Mouse (Mus musculus) heart, embryonic 11.5 days (tissue): ENCODE measurements around the gene Epb41l1. TPM values are rescaled to one million over a fixed set of nuclear protein-coding genes. Genes with fewer than 3 reads are reported as not detected.
"Not testable (repeated sequence)": the region's sequence is repeated elsewhere in the genome, so short reads cannot be mapped to it uniquely, and the experiment has no call there.

Experiments used
- ATAC-seq: fragments of 200-750 bp; cut with Nextera tagmentation; replicated peaks from 2 replicates; pipeline ENCODE4 v1.8.0; 2017; ENCODE audit warnings: moderate library complexity; ENCODE audit not compliant: insufficient number of reproducible peaks, low FRiP score, low TSS enrichment
- H3K27ac ChIP-seq: fragments of 300-500 bp; sonication (generic); 2 replicates; pipeline ENCODE4 v1.5.1; 2014; ENCODE audit warnings: mild to moderate bottlenecking, low read depth, low read length
- H3K27me3 ChIP-seq: fragments of 300-500 bp; sonication (generic); 2 replicates; pipeline ENCODE4 v1.6.1; 2014; ENCODE audit warnings: mild to moderate bottlenecking, low read length, mixed read lengths; ENCODE audit not compliant: control insufficient read depth, insufficient read depth
- H3K36me3 ChIP-seq: fragments of 300-500 bp; sonication (generic); 2 replicates; pipeline ENCODE4 v1.6.1; 2014; ENCODE audit warnings: mild to moderate bottlenecking, low read length, moderate library complexity, mixed read lengths; ENCODE audit not compliant: control insufficient read depth, insufficient read depth
- H3K4me1 ChIP-seq: fragments of 300-500 bp; sonication (generic); 2 replicates; pipeline ENCODE4 v1.6.1; 2014; ENCODE audit warnings: low read length; ENCODE audit not compliant: control insufficient read depth, insufficient read depth
- H3K4me2 ChIP-seq: fragments of 300-500 bp; sonication (generic); 2 replicates; pipeline ENCODE4 v1.6.1; 2014; ENCODE audit warnings: mild to moderate bottlenecking, moderate library complexity
- H3K4me3 ChIP-seq: fragments of 300-500 bp; sonication (generic); 2 replicates; pipeline ENCODE4 v1.5.1; 2014; ENCODE audit warnings: low read depth, low read length
- H3K9ac ChIP-seq: fragments of 300-500 bp; sonication (generic); 2 replicates; pipeline ENCODE4 v1.6.1; 2014; ENCODE audit warnings: mild to moderate bottlenecking, low read depth, low read length, moderate library complexity
- H3K9me3 ChIP-seq: fragments of 300-500 bp; sonication (generic); replicated peaks from 2 replicates; pipeline ENCODE4 v1.6.1; 2016; ENCODE audit warnings: low read length; ENCODE audit not compliant: control insufficient read depth
- WGBS: fragments of 180-500 bp; shearing (Covaris S2); extraction: QIAGEN DNeasy Blood & Tissue Kit; methylation state at CpG from one replicate; pipeline ENCODE4 v1.1.7; 2014; ENCODE audit not compliant: insufficient replicate concordance; 5-methylcytosine and 5-hydroxymethylcytosine counted together
- polyA plus RNA-seq: library from polyadenylated mRNA; unstranded; fragments of >200 nt; fragmentation: Nextera tagmentation; extraction: Ambion mirVana; gene quantifications from 2 replicates; pipeline ENCODE4 v1.2.1, GENCODE M21; 2014

Epb41l1 gene
- polyA plus RNA-seq, 1 experiment from 2014 or later: 1.6 TPM

DNA sequence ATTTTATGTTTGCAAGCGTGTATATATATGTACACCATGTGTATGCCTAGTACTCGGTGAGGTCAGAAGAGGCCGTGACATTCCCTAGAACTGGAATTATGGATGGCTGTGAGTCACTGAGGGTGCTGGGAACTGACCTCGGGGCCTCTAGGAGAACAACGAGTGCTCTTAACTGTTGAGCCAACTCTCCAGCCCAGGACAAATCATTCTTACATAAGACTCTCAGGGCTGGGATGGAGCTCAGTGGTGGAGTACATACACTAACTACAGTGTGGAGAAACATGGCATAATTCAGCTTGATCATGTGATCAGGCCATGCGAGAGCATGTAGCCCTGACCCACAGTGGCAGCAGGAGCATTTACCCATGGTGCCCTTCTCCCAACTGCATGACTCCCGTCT is 22.7 kb upstream of the Epb41l1 start:
- Histone ChIP-seq H3K9ac (no peak overlapping the region), H3K4me3 (no peak overlapping the region), H3K4me1 (peaks cover 12% of the 10 kb centered on the region), H3K27ac (no peak overlapping the region), H3K4me2 (no peak overlapping the region), H3K27me3 (peaks cover 2% of the 10 kb centered on the region; the same call in 1 of the 2 replicates), H3K9me3 (no peaks in the 10 kb centered on the region), H3K36me3 (no peaks in the 10 kb centered on the region)
- ATAC-seq: no peak
- WGBS: 88% methylated on average over 7 of the region's 7 CpGs

DNA sequence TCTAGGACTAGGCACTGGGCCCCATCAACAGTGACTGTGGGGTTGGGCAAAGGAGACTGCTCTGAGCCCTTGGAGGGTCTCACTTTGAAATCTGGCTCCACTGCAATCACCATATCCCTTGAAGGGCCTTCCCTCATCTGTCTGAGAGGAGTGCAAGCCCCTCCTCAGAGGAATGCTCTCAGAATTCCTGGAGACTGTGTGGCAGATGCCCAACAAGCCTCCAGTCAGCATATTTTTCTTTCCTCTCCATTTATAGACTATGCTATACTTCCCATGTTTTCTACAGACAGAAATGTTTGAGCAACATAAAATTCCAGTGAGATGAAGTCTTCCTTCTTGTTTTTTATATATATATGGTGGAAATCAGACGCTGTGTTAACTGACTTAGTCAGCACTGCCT is 21.2 kb upstream of the Epb41l1 start:
- Histone ChIP-seq H3K4me3 (no peak overlapping the region), H3K27ac (no peak overlapping the region), H3K9me3 (no peaks in the 10 kb centered on the region), H3K4me2 (no peak overlapping the region), H3K36me3 (no peaks in the 10 kb centered on the region), H3K9ac (no peak overlapping the region), H3K27me3 (peaks cover 2% of the 10 kb centered on the region; the same call in 1 of the 2 replicates), H3K4me1 (peaks cover 12% of the 10 kb centered on the region)
- ATAC-seq: no peak
- 56% methylated on average over 1 of the region's 1 CpGs for WGBS

DNA sequence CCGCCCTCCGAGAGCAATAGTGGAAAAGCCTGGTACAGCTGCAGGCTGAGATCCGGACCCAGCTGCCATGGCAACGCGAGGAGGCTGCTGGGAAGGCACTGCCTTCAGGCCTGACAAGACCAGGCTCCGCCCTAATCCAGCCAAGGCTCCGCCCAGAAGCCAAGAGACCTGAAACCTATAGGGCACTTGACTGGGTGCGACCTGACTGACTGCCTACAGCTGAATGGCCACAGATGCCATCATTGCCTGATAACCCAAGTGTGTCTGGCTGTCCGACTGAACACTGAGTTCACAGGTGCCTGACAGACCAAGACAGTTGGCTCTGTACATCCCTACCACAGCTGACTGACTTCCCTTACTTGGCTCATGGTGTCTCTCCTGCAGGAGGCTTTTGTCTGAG is 19.4 kb upstream of the Epb41l1 start:
- no peaks in the 10 kb centered on the region for H3K36me3 ChIP-seq
- 4% methylated on average over 9 of the region's 9 CpGs for WGBS
- no peaks in the 10 kb centered on the region for H3K9me3 ChIP-seq
- peaks cover 7% of the 10 kb centered on the region for H3K4me1 ChIP-seq
- no peak overlapping the region for H3K4me3 ChIP-seq
- 0 out of 2 replicates have a peak, but pooled peaks have one; percentile 31 for ATAC-seq
- peak overlapping the region; percentile 50 for H3K4me2 ChIP-seq
- H3K27me3 ChIP-seq: peaks cover 2% of the 10 kb centered on the region; the same call in 1 of the 2 replicates
- peak overlapping the region; percentile 34; the same call in 1 of the 2 replicates for H3K9ac ChIP-seq
- H3K27ac ChIP-seq: no peak overlapping the region

DNA sequence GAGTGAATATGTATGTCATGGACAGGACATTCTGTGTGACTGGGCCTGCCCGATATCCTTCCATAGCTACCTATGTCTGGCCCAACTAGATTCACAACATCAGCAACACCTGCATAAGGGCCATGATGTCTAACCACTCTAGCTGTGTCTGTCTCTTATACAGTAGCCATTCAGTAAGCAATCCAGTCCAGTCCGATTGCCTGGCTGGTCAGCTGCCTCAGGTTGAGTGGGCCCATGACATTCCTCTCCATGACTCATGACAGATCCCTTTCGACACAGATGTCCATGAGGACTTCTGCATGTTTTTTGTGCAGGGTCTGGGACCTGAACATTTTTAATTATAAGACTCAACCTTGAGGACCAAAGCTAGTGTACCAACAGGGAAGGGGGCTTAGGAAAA is 18.7 kb upstream of the Epb41l1 start:
- peaks cover 2% of the 10 kb centered on the region; the same call in 1 of the 2 replicates for H3K27me3 ChIP-seq
- H3K9me3 ChIP-seq: no peaks in the 10 kb centered on the region
- H3K4me1 ChIP-seq: peaks cover 7% of the 10 kb centered on the region
- no peak for ATAC-seq
- H3K4me3 ChIP-seq: no peak overlapping the region
- H3K9ac ChIP-seq: no peak overlapping the region
- no peaks in the 10 kb centered on the region for H3K36me3 ChIP-seq
- H3K27ac ChIP-seq: no peak overlapping the region
- 86% methylated on average over 3 of the region's 3 CpGs for WGBS
- no peak overlapping the region for H3K4me2 ChIP-seq

DNA sequence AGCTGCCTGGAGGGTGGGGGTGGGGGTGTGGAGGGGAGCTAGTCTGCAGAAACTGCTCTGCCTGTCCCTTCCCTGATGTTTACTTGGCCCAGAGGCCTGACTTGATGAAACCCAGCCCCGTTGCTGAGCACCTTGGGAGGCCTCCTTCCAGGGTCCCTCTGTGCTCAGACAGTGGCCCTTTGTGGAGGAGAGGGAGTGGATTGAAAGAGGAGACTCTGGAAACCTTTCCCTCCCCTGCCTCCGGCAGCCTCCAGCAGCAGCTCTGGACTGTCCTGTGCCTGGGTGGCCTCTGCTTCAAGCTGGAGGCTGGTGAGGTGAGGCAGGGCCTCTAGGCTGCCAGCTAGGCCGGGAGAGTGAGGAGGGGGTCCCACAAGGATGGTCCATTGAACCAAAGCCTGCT is 13.7 kb upstream of the Epb41l1 start:
- Histone ChIP-seq H3K27me3 (no peaks in the 10 kb centered on the region), H3K4me3 (no peak overlapping the region), H3K9me3 (no peaks in the 10 kb centered on the region), H3K4me2 (no peak overlapping the region), H3K4me1 (no peaks in the 10 kb centered on the region), H3K27ac (no peak overlapping the region), H3K36me3 (no peaks in the 10 kb centered on the region), H3K9ac (no peak overlapping the region)
- no peak for ATAC-seq
- WGBS: 24% methylated on average over 3 of the region's 3 CpGs

DNA sequence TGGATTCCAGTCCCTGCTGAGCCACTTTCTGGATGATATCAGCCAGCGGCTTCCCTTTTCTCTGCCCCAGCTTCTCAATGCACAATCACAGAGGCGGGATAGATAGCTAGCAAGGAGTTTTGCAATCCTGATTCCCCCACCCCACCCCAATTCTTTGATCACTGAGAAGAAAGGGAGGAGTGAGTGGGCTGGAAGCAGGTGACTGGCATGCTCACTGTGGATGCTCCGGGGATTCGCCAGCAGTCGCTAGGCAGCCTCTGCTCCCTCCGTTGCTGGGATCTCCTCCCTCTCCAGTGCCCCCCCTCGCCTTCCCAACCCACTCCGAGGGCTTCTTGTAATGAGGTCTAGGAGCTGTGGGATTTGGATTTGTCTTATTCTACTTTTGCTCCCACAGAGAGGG is 12.5 kb upstream of the Epb41l1 start:
- Histone ChIP-seq H3K36me3 (no peaks in the 10 kb centered on the region), H3K27me3 (no peaks in the 10 kb centered on the region), H3K9me3 (no peaks in the 10 kb centered on the region), H3K4me2 (no peak overlapping the region), H3K9ac (no peak overlapping the region), H3K4me3 (no peak overlapping the region), H3K4me1 (no peaks in the 10 kb centered on the region), H3K27ac (no peak overlapping the region)
- WGBS: 47% methylated on average over 8 of the region's 8 CpGs
- ATAC-seq: no peak

DNA sequence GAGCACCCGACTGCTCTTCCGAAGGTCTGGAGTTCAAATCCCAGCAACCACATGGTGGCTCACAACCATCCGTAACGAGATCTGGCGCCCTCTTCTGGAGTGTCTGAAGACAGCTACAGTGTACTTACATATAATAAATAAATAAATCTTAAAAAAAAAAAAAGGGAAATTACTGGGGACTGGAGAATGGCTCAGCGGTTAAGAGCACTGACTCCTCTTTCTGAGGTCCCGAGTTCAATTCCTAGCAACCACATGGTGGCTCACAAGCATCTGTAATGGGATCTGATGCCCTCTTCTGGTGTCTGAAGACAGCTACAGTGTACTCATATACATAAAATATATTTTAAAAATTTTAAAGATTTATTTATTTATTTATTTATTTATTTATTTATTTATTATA is 9.4 kb upstream of the Epb41l1 start:
- 87% methylated on average over 4 of the region's 7 CpGs for WGBS
- H3K27ac ChIP-seq, H3K4me1 ChIP-seq, H3K4me2 ChIP-seq, H3K36me3 ChIP-seq, H3K4me3 ChIP-seq, H3K27me3 ChIP-seq, ATAC-seq, H3K9me3 ChIP-seq, H3K9ac ChIP-seq: not testable (repeated sequence)

DNA sequence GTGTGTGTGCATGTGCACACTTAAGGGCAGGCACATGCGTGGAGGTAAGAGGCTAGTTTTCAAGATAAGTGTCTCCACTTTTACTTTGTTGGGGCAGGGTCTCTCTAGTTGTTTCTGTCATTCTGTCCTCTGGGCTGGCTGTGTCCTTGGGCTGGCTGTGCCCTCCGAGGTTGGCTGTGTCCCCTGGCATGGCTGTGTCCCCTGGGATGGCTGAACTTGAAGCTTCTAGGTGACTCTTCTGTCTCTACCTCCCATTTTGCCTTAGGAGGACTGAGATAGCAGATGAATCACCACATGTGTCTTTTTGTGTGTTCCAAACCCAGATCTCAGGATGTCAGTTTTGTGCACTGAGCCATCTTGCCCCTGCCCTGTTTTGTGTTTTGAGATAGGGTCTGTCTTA is 5.7 kb upstream of the Epb41l1 start:
- no peak overlapping the region for H3K9ac ChIP-seq
- ATAC-seq: no peak
- no peaks in the 10 kb centered on the region for H3K4me1 ChIP-seq
- H3K4me3 ChIP-seq: no peak overlapping the region
- no peak overlapping the region for H3K27ac ChIP-seq
- H3K27me3 ChIP-seq: peaks cover 19% of the 10 kb centered on the region
- H3K4me2 ChIP-seq: no peak overlapping the region
- WGBS: 69% methylated on average over 2 of the region's 2 CpGs
- no peaks in the 10 kb centered on the region for H3K9me3 ChIP-seq
- H3K36me3 ChIP-seq: no peaks in the 10 kb centered on the region

DNA sequence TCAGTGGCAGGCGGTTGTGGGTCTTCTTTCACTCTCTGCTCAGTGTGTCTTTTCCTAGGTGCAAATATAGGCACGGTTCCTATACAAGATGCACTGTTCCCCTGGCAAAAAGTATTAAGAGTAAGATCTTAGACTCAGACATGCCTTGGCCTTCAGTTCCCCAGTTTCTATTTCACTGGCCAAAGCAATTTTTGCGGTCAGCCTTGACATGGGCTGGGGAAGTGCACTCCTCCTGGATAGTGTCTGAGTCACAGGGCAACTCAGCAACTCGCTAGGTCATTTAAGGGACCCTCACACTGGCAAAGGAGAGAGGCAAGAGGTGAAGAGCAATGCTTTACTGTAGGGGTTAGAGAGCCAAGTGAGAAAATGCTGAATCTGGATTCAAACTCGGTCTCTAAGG is 5.0 kb upstream of the Epb41l1 start:
- Histone ChIP-seq H3K4me1 (peaks cover 5% of the 10 kb centered on the region; the same call in 1 of the 2 replicates), H3K27me3 (peaks cover 26% of the 10 kb centered on the region), H3K9ac (no peak overlapping the region), H3K27ac (no peak overlapping the region), H3K4me2 (no peak overlapping the region), H3K36me3 (no peaks in the 10 kb centered on the region), H3K4me3 (no peak overlapping the region), H3K9me3 (no peaks in the 10 kb centered on the region)
- ATAC-seq: no peak
- 59% methylated on average over 5 of the region's 5 CpGs for WGBS
